Mouse (Mus musculus) stomach, embryonic 14.5 days (tissue): ENCODE data around the gene Zfp672. TPM values are rescaled to one million over a fixed set of nuclear protein-coding genes. Genes with fewer than 3 reads are reported as not detected.
"Not testable (repeated sequence)": the region's sequence is repeated elsewhere in the genome, so short reads cannot be mapped to it uniquely, and the experiment has no call there.

ENCODE experiments used
- ATAC-seq: fragments of 200-750 bp; cut with Nextera tagmentation; 2 replicates; pipeline ENCODE4 v1.8.0; 2017; ENCODE audit warnings: low read depth, moderate TSS enrichment; ENCODE audit not compliant: insufficient number of reproducible peaks, insufficient read depth, low FRiP score
- H3K27ac ChIP-seq: fragments of 300-500 bp; sonication (generic); 2 replicates; pipeline ENCODE4 v1.5.1; 2014; ENCODE audit warnings: mild to moderate bottlenecking, low read length, moderate library complexity, mixed read lengths
- H3K27me3 ChIP-seq: fragments of 300-500 bp; sonication (generic); 2 replicates; pipeline ENCODE4 v1.6.1; 2014; ENCODE audit warnings: low read length, control low read depth, mixed read lengths; ENCODE audit not compliant: control insufficient read depth, insufficient read depth
- H3K36me3 ChIP-seq: fragments of 300-500 bp; sonication (generic); 2 replicates; pipeline ENCODE4 v1.6.1; 2014; ENCODE audit warnings: mild to moderate bottlenecking, control low read depth, low read length, moderate library complexity, mixed read lengths; ENCODE audit not compliant: control insufficient read depth, insufficient read depth
- H3K4me1 ChIP-seq: fragments of 300-500 bp; sonication (generic); 2 replicates; pipeline ENCODE4 v1.6.1; 2014; ENCODE audit warnings: low read length, control low read depth, mixed read lengths; ENCODE audit not compliant: control insufficient read depth, insufficient read depth
- H3K4me2 ChIP-seq: fragments of 300-500 bp; sonication (generic); replicated peaks from 2 replicates; pipeline ENCODE4 v1.6.1; 2014; ENCODE audit warnings: low read depth, low read length, control low read depth
- H3K4me3 ChIP-seq: fragments of 300-500 bp; sonication (generic); 2 replicates; pipeline ENCODE4 v1.5.1; 2014; ENCODE audit warnings: low read depth, low read length, control low read depth
- H3K9ac ChIP-seq: fragments of 300-500 bp; sonication (generic); replicated peaks from 2 replicates; pipeline ENCODE4 v1.6.1; 2014; ENCODE audit warnings: low read depth, mild to moderate bottlenecking, control low read depth, low read length, moderate library complexity, mixed read lengths
- H3K9me3 ChIP-seq: fragments of 300-500 bp; sonication (generic); 2 replicates; pipeline ENCODE4 v1.6.1; 2016; ENCODE audit warnings: low read depth, low read length, control low read depth; ENCODE audit not compliant: control insufficient read depth
- WGBS: fragments of 180-500 bp; shearing (Covaris S2); extraction: QIAGEN DNeasy Blood & Tissue Kit; methylation state at CpG from one replicate; pipeline ENCODE4 v1.1.7; 2014; 5-methylcytosine and 5-hydroxymethylcytosine counted together
- polyA plus RNA-seq: library from polyadenylated mRNA; unstranded; fragments of >200 nt; fragmentation: Nextera tagmentation; extraction: Ambion mirVana; gene quantifications from 2 replicates; pipeline ENCODE4 v1.2.1, GENCODE M21; 2014

The Zfp672 gene
- polyA plus RNA-seq, result 41.8 and 44.9 TPM in 2 replicates

GRCm38 (mm10) chr11:58330276-58331148 is at the start of gene Zfp672, which contains the start of gene Sh3bp5l:
Gene Zfp672 (minus strand): TSS chr11:58330339.
Gene Sh3bp5l (plus strand): TSS chr11:58330724.
- under 1% methylated on average over 52 of the region's 52 CpGs for WGBS
- Histone ChIP-seq H3K27ac (peak within 1 kb of the TSS; percentile 78), H3K4me1 (peaks cover 17% of the 10 kb centered on the region), H3K9me3 (no peaks in the 10 kb centered on the region; the same call in 1 of the 2 replicates), H3K9ac (peak within 1 kb of the TSS; percentile 62), H3K36me3 (peaks cover 18% of the 10 kb centered on the region; the same call in 1 of the 2 replicates), H3K27me3 (no peaks in the 10 kb centered on the region), H3K4me3 (peak within 1 kb of the TSS; percentile 87), H3K4me2 (peak within 1 kb of the TSS; percentile 96)
- ATAC-seq, result peak; percentile 94

- no peak overlapping the region for H3K4me3 ChIP-seq
- ATAC-seq, result no peak
- no peak overlapping the region for H3K27ac ChIP-seq
- H3K9me3 ChIP-seq, result no peaks in the 10 kb centered on the region
- H3K4me1 ChIP-seq, result no peaks in the 10 kb centered on the region
- 87% methylated on average over 1 of the region's 1 CpGs for WGBS
- H3K4me2 ChIP-seq, result no peak overlapping the region
- no peaks in the 10 kb centered on the region for H3K36me3 ChIP-seq
- no peaks in the 10 kb centered on the region for H3K27me3 ChIP-seq
- no peak overlapping the region for H3K9ac ChIP-seq
These were observed 49.4 kb upstream of the Zfp672 start for GRCm38 (mm10) chr11:58379516-58379915.

- no peaks in the 10 kb centered on the region for H3K36me3 ChIP-seq
- no peaks in the 10 kb centered on the region for H3K27me3 ChIP-seq
- no peaks in the 10 kb centered on the region for H3K9me3 ChIP-seq
- no peak within 1 kb of the TSS for H3K27ac ChIP-seq
- no peaks in the 10 kb centered on the region for H3K4me1 ChIP-seq
- 84% methylated on average over 3 of the region's 3 CpGs for WGBS
- no peak within 1 kb of the TSS for H3K4me3 ChIP-seq
- H3K4me2 ChIP-seq, result no peak within 1 kb of the TSS
- H3K9ac ChIP-seq, result no peak within 1 kb of the TSS
- ATAC-seq, result no peak
These were observed 48.7 kb upstream of the Zfp672 start, which contains the start of gene Lypd8 for GRCm38 (mm10) chr11:58378763-58379278. Gene Lypd8 (plus strand): TSS chr11:58379043.

GRCm38 (mm10) chr11:58377686-58378085 is 47.5 kb upstream of the Zfp672 start:
- H3K9ac ChIP-seq, result no peak overlapping the region
- ATAC-seq, result no peak
- H3K4me3 ChIP-seq, result no peak overlapping the region
- WGBS, result 3% methylated on average over 1 of the region's 1 CpGs
- no peaks in the 10 kb centered on the region for H3K4me1 ChIP-seq
- no peaks in the 10 kb centered on the region for H3K36me3 ChIP-seq
- no peak overlapping the region for H3K27ac ChIP-seq
- H3K27me3 ChIP-seq, result no peaks in the 10 kb centered on the region
- no peak overlapping the region for H3K4me2 ChIP-seq
- no peaks in the 10 kb centered on the region for H3K9me3 ChIP-seq

- no peaks in the 10 kb centered on the region for H3K4me1 ChIP-seq
- no peaks in the 10 kb centered on the region for H3K9me3 ChIP-seq
- no peak overlapping the region for H3K27ac ChIP-seq
- H3K4me3 ChIP-seq, result no peak overlapping the region
- H3K36me3 ChIP-seq, result no peaks in the 10 kb centered on the region
- 62% methylated on average over 2 of the region's 2 CpGs for WGBS
- no peak for ATAC-seq
- no peaks in the 10 kb centered on the region for H3K27me3 ChIP-seq
- H3K9ac ChIP-seq, result no peak overlapping the region
- no peak overlapping the region for H3K4me2 ChIP-seq
These were observed 47.1 kb upstream of the Zfp672 start for GRCm38 (mm10) chr11:58377273-58377672.

- not testable (repeated sequence) for ATAC-seq, H3K27me3 ChIP-seq, H3K27ac ChIP-seq, H3K36me3 ChIP-seq, H3K4me2 ChIP-seq, H3K4me3 ChIP-seq, H3K9ac ChIP-seq, H3K4me1 ChIP-seq, H3K9me3 ChIP-seq
- no CpG with 5 or more reads among the region's 6 CpGs for WGBS
These were observed 36.1 kb upstream of the Zfp672 start for GRCm38 (mm10) chr11:58366191-58366590.

GRCm38 (mm10) chr11:58364454-58364853 is 34.3 kb upstream of the Zfp672 start:
- H3K27ac ChIP-seq, result no peak overlapping the region
- H3K36me3 ChIP-seq, result no peaks in the 10 kb centered on the region
- no peaks in the 10 kb centered on the region for H3K4me1 ChIP-seq
- no peak overlapping the region for H3K9ac ChIP-seq
- no peak overlapping the region for H3K4me3 ChIP-seq
- ATAC-seq, result no peak
- H3K9me3 ChIP-seq, result no peaks in the 10 kb centered on the region
- no peak overlapping the region for H3K4me2 ChIP-seq
- H3K27me3 ChIP-seq, result no peaks in the 10 kb centered on the region
- 50% methylated on average over 3 of the region's 3 CpGs for WGBS

- not testable (repeated sequence) for H3K27me3 ChIP-seq, H3K4me2 ChIP-seq, H3K9me3 ChIP-seq, H3K36me3 ChIP-seq, H3K9ac ChIP-seq, H3K27ac ChIP-seq, ATAC-seq, H3K4me1 ChIP-seq, H3K4me3 ChIP-seq
- no CpG with 5 or more reads among the region's 6 CpGs for WGBS
These were observed 32.4 kb upstream of the Zfp672 start for GRCm38 (mm10) chr11:58362562-58362961.
